Mouse (Mus musculus) embryonic facial prominence, embryonic 14.5 days (tissue): ENCODE results near the gene Tbc1d22a. TPM values are rescaled to one million over a fixed set of nuclear protein-coding genes. Genes with fewer than 3 reads are reported as not detected.

Experiments used
- ATAC-seq: fragments of 200-750 bp; cut with Nextera tagmentation; 2 replicates; pipeline ENCODE4 v1.8.0; 2017; ENCODE audit warnings: low read depth, moderate number of reproducible peaks, moderate TSS enrichment
- DNase-seq: peaks from one replicate; pipeline ENCODE4 v3.0.0-alpha.2; 2015; ENCODE audit warnings: low spot score
- H3K27ac ChIP-seq: fragments of 300-500 bp; sonication (generic); replicated peaks from 2 replicates; pipeline ENCODE4 v1.5.1; 2014; ENCODE audit warnings: low read depth, mild to moderate bottlenecking, low read length, moderate library complexity
- H3K27me3 ChIP-seq: fragments of 300-500 bp; sonication (generic); replicated peaks from 2 replicates; pipeline ENCODE4 v1.6.1; 2014; ENCODE audit warnings: low read length; ENCODE audit not compliant: control insufficient read depth, insufficient read depth
- H3K36me3 ChIP-seq: fragments of 300-500 bp; sonication (generic); 2 replicates; pipeline ENCODE4 v1.6.1; 2014; ENCODE audit warnings: low read length, mixed read lengths; ENCODE audit not compliant: control insufficient read depth, insufficient read depth
- H3K4me1 ChIP-seq: fragments of 300-500 bp; sonication (generic); 2 replicates; pipeline ENCODE4 v1.6.1; 2014; ENCODE audit warnings: antibody characterized with exemption, low read length; ENCODE audit not compliant: control insufficient read depth, insufficient read depth
- H3K4me2 ChIP-seq: fragments of 300-500 bp; sonication (generic); 2 replicates; pipeline ENCODE4 v1.6.1; 2014; ENCODE audit warnings: low read depth, mild to moderate bottlenecking, low read length, moderate library complexity, mixed read lengths
- H3K4me3 ChIP-seq: fragments of 300-500 bp; sonication (generic); 2 replicates; pipeline ENCODE4 v1.5.1; 2014; ENCODE audit warnings: low read depth, mild to moderate bottlenecking, low read length
- H3K9ac ChIP-seq: fragments of 300-500 bp; sonication (generic); 2 replicates; pipeline ENCODE4 v1.6.1; 2014; ENCODE audit warnings: low read depth, mild to moderate bottlenecking, low read length, moderate library complexity, mixed read lengths
- H3K9me3 ChIP-seq: fragments of 300-500 bp; sonication (generic); 2 replicates; pipeline ENCODE4 v1.6.1; 2016; ENCODE audit warnings: low read length; ENCODE audit not compliant: control insufficient read depth
- WGBS: fragments of 180-500 bp; shearing (Covaris S2); extraction: QIAGEN DNeasy Blood & Tissue Kit; methylation state at CpG from one replicate; pipeline ENCODE4 v1.1.7; 2014; 5-methylcytosine and 5-hydroxymethylcytosine counted together
- polyA plus RNA-seq: library from polyadenylated mRNA; unstranded; fragments of >200 nt; fragmentation: Nextera tagmentation; extraction: Ambion mirVana; gene quantifications from 2 replicates; pipeline ENCODE4 v1.2.1, GENCODE M21; 2014

Gene Tbc1d22a
- polyA plus RNA-seq, 1 experiment from 2014 or later, result 8.1 TPM

DNA sequence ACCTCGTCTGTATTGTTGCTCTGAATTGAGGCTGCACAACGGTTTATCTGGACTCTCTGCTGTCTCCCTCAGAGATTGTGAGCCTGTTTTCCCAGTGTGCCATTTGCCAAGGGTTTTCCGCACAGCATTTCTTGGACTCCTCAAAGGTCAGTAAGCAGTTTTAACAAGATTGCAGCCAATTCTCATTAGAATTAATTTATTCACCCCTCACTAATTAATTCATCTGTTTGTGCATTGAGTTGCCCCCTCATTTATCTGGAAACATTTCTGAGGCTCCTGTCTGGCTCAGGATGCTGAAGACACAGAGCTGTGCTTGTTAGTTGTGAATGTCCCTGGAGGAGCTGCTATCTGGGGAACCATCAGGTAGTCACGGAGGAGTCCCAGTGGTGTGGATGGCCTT is 45.0 kb downstream of the Tbc1d22a start:
- WGBS, result 79% methylated on average over 4 of the region's 4 CpGs
- DNase-seq, result no peak
- no peaks in the 10 kb centered on the region for H3K27me3 ChIP-seq

GRCm38 (mm10) chr15:86260111-86260510 is 45.9 kb downstream of the Tbc1d22a start:
- 89% methylated on average over 4 of the region's 4 CpGs for WGBS
- no peaks in the 10 kb centered on the region for H3K27me3 ChIP-seq
- no peak overlapping the region for H3K9ac ChIP-seq
- no peak for ATAC-seq
- no peaks in the 10 kb centered on the region for H3K36me3 ChIP-seq
- no peak overlapping the region for H3K4me3 ChIP-seq
- H3K4me2 ChIP-seq, result no peak overlapping the region
- H3K9me3 ChIP-seq, result no peaks in the 10 kb centered on the region
- H3K4me1 ChIP-seq, result peaks cover 6% of the 10 kb centered on the region; the same call in 1 of the 2 replicates
- DNase-seq, result no peak
- no peak overlapping the region for H3K27ac ChIP-seq

More for the DNA sequence above, 45.0 kb downstream of the Tbc1d22a start:
- Histone ChIP-seq H3K4me3 (no peak overlapping the region), H3K4me1 (peaks cover 3% of the 10 kb centered on the region; the same call in 1 of the 2 replicates), H3K27ac (no peak overlapping the region), H3K9ac (no peak overlapping the region), H3K4me2 (no peak overlapping the region), H3K9me3 (no peaks in the 10 kb centered on the region), H3K36me3 (no peaks in the 10 kb centered on the region)
- ATAC-seq, result no peak

DNA sequence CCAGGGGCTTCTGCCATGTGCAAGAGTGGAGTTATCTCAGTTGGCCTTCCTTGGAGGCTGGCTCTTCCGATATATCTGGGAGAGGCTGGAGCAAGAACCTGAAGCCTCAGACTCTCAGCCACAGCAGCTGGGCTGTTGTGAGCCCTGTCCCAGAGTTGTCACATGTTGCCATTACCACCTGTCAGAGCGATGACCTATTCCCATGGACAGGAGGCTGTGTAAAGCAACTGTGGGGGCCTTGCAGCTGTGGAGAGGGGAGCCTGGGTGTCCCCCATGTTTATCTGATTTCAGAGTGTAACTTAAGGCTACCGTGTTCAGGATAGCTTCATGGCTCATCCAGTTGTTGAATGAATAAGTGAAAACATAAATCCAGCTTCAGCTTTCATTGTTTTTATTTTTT is 50.1 kb downstream of the Tbc1d22a start:
- Histone ChIP-seq H3K4me3 (no peak overlapping the region), H3K36me3 (no peaks in the 10 kb centered on the region), H3K4me1 (peaks cover 6% of the 10 kb centered on the region; the same call in 1 of the 2 replicates), H3K9ac (no peak overlapping the region), H3K27me3 (no peaks in the 10 kb centered on the region), H3K9me3 (no peaks in the 10 kb centered on the region), H3K4me2 (no peak overlapping the region), H3K27ac (no peak overlapping the region)
- ATAC-seq, result peak; percentile 84; the same call in 1 of the 2 replicates
- peak; percentile 74 for DNase-seq
- WGBS, result 44% methylated on average over 3 of the region's 3 CpGs

GRCm38 (mm10) chr15:86264803-86265202 is 50.5 kb downstream of the Tbc1d22a start:
- Histone ChIP-seq H3K4me2 (no peak overlapping the region), H3K4me1 (peaks cover 6% of the 10 kb centered on the region; the same call in 1 of the 2 replicates), H3K36me3 (no peaks in the 10 kb centered on the region), H3K27me3 (no peaks in the 10 kb centered on the region), H3K27ac (no peak overlapping the region), H3K9me3 (no peaks in the 10 kb centered on the region), H3K9ac (no peak overlapping the region), H3K4me3 (no peak overlapping the region)
- WGBS, result 49% methylated on average over 7 of the region's 7 CpGs
- ATAC-seq, result peak; percentile 89
- peak; percentile 70 for DNase-seq

GRCm38 (mm10) chr15:86266975-86267374 is 52.7 kb downstream of the Tbc1d22a start:
- H3K27ac ChIP-seq, result no peak overlapping the region
- DNase-seq, result no peak
- no peaks in the 10 kb centered on the region for H3K9me3 ChIP-seq
- no peak overlapping the region for H3K4me3 ChIP-seq
- peaks cover 6% of the 10 kb centered on the region; the same call in 1 of the 2 replicates for H3K4me1 ChIP-seq
- no peak overlapping the region for H3K4me2 ChIP-seq
- H3K36me3 ChIP-seq, result no peaks in the 10 kb centered on the region
- no peaks in the 10 kb centered on the region for H3K27me3 ChIP-seq
- no peak overlapping the region for H3K9ac ChIP-seq
- ATAC-seq, result no peak
- WGBS, result 75% methylated on average over 4 of the region's 4 CpGs

DNA sequence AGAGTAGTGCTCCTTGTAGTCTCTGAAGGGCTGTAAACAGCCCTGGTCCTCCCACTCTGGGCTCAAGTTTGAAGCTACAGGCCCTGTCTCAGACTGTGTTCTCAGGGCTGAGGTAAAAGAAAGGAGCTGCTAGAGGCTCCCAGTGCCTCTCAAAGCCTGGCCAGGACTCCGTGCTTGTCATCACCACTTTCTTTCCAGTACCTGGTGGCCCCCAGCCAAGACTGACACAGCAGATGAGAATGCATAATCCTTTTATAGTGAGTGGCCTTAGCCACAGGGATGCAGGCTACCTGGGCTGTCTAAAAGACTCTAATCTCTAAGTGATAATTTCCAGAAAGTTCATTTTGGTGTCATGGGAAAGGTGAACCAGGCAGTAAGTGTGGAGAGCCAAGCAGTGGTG is 54.3 kb downstream of the Tbc1d22a start:
- no peaks in the 10 kb centered on the region for H3K9me3 ChIP-seq
- H3K27me3 ChIP-seq, result no peaks in the 10 kb centered on the region
- H3K4me1 ChIP-seq, result peaks cover 6% of the 10 kb centered on the region; the same call in 1 of the 2 replicates
- ATAC-seq, result no peak
- H3K4me2 ChIP-seq, result no peak overlapping the region
- no peak overlapping the region for H3K27ac ChIP-seq
- WGBS, result 76% methylated on average over 1 of the region's 1 CpGs
- H3K36me3 ChIP-seq, result no peaks in the 10 kb centered on the region
- no peak overlapping the region for H3K4me3 ChIP-seq
- no peak for DNase-seq
- no peak overlapping the region for H3K9ac ChIP-seq

DNA sequence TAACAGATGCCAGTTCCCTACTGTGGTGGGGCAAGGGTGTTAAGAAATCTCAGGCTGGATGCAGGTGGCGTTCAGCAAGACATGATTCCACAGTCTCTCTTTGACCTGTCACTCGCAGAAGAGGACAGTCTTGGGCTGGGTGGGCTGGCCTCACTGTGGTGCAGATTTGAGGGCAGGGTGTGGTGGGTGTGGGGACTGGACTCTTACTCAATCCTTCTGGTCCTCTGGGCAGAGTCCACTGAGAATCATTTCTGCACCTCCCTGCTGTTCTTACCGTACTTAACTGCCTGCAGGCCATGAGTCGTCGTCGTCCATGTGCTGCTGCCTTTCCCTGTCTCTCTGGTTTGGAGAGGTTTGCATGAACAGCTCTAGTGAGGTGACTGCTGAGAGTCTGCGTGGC is 61.5 kb downstream of the Tbc1d22a start:
- Histone ChIP-seq H3K9me3 (no peaks in the 10 kb centered on the region), H3K27me3 (no peaks in the 10 kb centered on the region), H3K9ac (no peak overlapping the region), H3K27ac (no peak overlapping the region), H3K36me3 (no peaks in the 10 kb centered on the region), H3K4me3 (no peak overlapping the region), H3K4me1 (peaks cover 26% of the 10 kb centered on the region), H3K4me2 (no peak overlapping the region)
- DNase-seq (no peak), ATAC-seq (no peak)
- 64% methylated on average over 7 of the region's 7 CpGs for WGBS

GRCm38 (mm10) chr15:86276538-86277264 is 62.4 kb downstream of the Tbc1d22a start:
- H3K27ac ChIP-seq, result no peak overlapping the region
- ATAC-seq (no peak), DNase-seq (peak; percentile 54)
- WGBS, result 58% methylated on average over 11 of the region's 11 CpGs
- no peaks in the 10 kb centered on the region for H3K9me3 ChIP-seq
- no peak overlapping the region for H3K4me3 ChIP-seq
- H3K9ac ChIP-seq, result no peak overlapping the region
- no peaks in the 10 kb centered on the region for H3K27me3 ChIP-seq
- peaks cover 26% of the 10 kb centered on the region for H3K4me1 ChIP-seq
- no peak overlapping the region for H3K4me2 ChIP-seq
- no peaks in the 10 kb centered on the region for H3K36me3 ChIP-seq

- 60% methylated on average over 15 of the region's 15 CpGs for WGBS
- H3K4me2 ChIP-seq, result no peak overlapping the region
- no peaks in the 10 kb centered on the region for H3K9me3 ChIP-seq
- H3K27me3 ChIP-seq, result no peaks in the 10 kb centered on the region
- no peaks in the 10 kb centered on the region for H3K36me3 ChIP-seq
- H3K9ac ChIP-seq, result no peak overlapping the region
- H3K27ac ChIP-seq, result no peak overlapping the region
- H3K4me1 ChIP-seq, result peaks cover 26% of the 10 kb centered on the region
- DNase-seq, result no peak
- no peak for ATAC-seq
- no peak overlapping the region for H3K4me3 ChIP-seq
Measured at GRCm38 (mm10) chr15:86277428-86277827, 63.2 kb downstream of the Tbc1d22a start.
